Mouse (Mus musculus) right cerebral cortex, postnatal 25 days (tissue): ENCODE results near the gene Rbm8a.

Source experiments
- DNase-seq: peaks from one replicate; pipeline ENCODE4 v3.0.0; 2022

Rbm8a gene

DNA sequence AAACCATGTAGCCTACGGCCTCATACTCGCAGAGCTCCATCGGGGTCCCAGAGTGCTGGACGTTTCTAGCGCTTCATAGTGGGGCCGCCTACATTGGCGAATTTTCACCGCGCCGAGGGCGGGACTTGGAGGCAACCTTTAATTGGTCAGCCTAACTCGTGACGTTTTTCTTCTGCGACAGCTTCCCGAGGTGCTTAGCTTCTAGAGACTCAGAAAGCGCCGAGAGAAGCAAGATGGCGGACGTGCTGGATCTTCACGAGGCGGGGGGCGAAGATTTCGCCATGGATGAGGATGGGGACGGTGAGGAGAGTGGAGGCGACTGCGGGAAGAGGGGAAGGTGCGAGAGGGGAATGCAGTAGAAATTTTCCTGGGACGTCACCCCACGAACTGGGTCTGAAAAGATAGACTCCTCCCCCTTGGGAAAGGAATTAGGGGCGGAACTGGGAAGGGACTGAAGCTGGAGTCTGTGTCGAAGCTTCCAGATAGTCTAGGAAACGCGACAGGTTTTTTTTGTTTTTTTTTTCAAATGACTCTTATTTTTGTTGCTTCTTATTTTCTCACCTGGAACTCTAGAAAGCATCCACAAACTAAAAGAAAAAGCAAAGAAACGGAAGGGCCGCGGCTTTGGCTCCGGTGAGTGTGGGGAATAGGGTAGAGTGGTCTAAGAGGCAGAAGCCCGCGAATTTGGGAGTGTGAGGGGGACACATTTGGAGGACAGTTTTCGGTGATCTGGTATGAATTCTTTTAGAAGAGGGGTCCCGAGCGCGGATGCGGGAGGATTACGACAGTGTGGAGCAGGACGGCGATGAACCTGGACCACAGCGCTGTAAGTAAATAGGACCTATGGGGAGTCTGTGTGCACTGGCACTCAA lies at the start of gene Rbm8a:
Gene Rbm8a (plus strand): TSS at position 205 of the 872 bp plus-strand sequence.
- peak; percentile 95 for DNase-seq

DNA sequence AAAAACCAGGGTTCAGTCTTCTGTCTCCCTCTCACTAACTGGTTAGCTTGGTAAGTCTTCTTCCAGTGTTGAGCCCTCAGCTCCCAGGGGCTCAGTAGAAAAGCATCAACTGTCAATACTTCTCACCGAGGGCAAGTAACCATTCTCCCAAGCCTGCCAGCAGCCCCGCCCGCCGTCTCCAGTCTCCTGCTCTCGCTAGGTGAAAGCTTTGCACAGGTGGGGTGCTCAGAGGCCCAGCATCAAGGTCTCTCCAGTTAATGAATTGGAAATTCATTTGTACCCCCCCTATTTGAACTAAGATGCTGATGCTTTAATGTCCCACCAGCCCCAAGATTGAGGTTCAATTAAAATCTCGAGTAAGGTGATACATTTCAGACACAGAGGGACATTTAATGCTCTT lies 48.6 kb upstream of the Rbm8a start:
- no peak for DNase-seq

DNA sequence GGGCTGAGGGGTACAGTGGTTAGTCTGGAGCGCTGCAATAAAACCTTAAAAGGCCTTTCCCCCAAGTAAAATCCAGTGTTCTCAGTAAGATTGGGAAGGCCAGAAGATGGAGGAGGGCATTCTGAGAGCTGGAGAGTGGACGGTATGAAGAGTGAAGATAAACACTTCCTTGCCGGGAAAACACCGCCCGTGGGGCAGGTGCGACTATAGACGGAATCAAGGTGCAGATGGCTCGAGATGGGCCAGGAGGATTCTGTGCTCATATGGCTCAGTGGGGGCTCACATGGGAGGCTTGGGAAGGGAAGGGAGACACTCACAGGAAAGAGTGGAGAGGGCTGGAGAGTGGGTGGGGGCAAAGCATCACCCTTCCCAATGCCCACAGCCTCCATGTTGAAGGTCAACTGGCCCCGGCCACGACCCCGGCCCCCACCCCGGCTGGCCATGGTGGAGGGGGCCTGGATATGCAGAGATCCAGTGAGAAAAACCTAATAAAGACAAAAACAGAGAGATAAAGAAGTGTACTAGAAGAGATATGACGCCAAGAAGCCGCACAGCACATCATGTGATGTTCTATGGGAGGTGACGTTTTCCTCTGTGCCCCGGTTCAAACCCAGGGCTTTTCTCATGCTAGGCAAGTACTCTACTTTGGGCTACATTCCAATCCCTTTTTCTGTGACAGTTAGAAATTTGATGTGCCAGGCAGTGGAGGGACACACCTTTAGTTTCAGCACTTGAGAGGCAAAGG lies 47.8 kb upstream of the Rbm8a start:
- no peak for DNase-seq

DNA sequence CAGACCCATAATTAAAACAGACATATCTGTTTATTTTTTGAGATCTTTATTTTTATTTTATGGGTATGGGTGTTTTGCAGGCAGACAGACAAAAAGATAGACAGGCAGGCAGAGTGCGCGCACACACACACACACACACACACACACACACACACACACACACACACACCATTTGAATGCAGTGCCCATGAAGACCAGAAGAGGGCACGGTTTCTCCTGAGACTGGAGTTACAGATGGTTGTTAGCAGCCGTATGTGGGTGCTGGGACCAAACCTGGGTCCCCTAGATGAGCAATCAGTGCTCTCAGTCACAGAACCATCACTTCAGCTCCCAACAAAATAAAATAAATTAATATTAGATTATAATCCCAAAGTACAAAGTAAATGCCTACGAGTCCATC lies 46.3 kb upstream of the Rbm8a start:
- DNase-seq, result no peak

DNA sequence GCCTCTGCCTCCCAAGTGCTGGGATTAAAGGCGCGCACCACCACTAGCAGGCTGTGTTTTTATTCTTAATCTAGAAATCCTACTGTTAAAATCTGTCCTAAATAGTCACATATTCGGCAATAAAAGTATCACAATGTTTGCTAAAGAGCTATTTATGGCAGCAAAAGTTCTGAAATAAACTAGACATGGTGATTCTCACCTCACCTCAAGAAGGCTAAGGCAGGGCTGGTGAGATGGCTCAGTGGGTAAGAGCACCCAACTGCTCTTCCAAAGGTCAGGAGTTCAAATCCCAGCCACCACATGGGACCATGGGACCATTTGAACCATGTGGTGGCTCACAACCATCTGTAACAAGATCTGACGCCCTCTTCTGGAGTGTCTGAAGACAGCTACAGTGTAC lies 39.1 kb upstream of the Rbm8a start:
- no peak for DNase-seq

DNA sequence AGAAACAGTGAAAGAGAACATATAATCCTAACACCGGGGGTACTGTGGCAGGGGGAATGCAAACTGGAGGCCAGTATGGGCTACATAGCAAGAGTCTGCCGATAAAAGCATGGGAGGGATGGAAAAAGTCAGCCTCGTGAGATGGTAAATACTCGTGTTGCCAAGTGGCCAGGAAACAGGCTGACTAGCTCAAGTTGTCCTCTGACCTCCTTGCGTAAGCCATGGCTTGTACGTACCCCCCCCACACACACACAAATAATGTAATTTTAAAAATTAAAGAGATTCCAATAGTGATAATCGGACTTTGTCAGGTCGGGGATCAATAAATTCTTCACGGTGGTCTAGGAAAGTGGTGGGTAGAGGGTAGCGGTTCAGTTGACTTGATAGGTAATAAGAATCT lies 36.4 kb upstream of the Rbm8a start:
- DNase-seq, result no peak

DNA sequence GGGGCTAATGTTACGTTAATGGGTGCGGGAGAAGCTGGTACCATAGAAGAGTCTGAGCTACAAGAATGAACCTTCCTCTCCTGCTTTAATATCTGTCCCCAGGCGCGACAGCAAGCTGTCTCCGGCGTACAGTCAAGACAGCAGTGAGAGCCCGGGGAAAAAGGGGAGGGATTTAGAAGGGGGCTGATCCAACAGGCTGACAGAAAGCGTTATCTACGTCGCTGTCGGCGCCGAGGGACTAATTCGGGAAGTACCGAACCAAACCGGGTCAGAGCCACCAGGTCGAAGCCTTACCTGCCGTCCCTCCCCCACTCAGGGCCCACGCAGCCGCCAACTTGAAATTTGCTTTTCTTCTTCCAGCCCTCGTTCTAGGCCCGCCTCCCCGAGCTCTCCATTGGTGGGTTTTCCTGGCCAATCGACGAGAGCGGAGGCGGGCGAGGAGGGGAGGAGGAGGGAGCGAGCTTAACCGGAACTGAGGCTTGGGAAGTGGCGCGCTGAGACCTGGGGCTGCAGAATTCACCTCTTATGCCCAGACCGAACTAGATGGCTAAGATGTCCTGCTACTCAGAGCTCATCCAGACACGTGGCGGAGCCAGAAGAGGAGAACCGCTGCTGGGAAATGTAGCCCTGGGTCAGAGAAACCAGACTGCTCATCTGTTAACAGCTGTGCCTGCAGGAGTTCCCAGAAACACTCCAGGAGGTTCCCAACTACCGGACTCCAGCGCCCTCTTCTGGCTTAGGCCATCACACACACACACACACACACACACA lies 35.8 kb upstream of the Rbm8a start, which contains the start of gene Polr3gl:
Gene Polr3gl (minus strand): TSS at position 392 of the 771 bp plus-strand sequence.
- DNase-seq, result peak; percentile 96

DNA sequence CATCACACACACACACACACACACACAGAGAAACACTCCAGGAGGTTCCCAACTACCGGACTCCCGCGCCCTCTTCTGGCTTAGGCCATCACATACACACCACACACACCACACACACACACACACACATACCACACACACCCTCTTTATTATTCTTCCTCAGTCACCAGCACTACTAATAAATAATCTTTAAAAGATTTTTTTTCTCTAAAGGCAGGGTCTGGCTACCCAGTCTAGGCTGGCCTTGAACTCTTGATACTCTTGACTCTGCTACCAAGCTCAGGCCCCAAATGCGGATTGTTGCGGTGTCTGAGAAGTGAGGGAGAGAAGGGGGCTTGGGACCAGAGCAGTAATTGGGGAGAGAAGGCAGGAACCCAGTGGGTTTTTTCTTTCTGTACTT lies 34.9 kb upstream of the Rbm8a start:
- DNase-seq, result no peak

DNA sequence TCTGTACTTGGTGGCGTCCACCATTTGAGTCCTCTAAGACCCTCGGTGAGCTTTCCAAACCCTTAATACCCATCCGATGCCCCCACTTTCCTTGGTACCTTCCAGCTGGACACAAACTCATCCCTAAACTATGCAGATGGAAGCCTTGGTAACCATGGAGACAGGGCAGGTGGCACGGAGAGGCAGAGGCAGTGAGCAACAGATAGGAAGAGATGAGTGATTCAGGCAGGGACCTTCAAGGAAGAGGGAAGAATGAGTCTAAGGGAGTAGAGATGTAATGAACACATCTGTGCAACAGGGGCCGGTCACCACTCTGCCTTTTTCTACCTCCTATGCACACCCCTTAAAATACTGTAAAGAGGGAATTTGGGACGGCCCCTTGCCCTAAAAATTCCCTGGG lies 34.1 kb upstream of the Rbm8a start:
- DNase-seq, result peak; percentile 52

DNA sequence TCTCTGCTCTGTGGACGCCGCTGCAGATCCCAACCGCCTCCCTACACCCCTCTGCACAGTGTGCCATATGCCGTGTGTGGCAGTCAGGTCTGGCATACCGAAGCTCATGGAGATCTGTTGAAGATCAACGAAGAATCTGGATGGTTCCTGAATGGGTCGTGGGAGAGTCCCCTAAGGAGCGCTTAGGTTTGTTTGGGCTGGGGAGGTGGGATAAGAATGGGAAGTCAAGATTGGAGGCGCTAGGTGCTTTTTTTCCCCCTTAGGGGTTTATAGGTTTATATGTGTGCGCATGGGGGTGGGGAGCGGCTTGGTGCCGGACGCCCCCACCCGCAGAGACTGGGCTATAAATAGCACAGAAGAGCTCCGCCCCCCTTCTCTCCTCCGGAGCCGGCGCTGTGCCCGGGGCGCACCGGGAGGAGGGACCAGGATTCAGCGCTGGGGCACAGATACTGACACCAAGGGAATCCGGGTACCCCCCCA lies 33.5 kb upstream of the Rbm8a start, which contains the start of gene Ankrd34a:
Gene Ankrd34a (plus strand): TSS at position 409 of the 480 bp plus-strand sequence.
- DNase-seq, result peak; percentile 87

DNA sequence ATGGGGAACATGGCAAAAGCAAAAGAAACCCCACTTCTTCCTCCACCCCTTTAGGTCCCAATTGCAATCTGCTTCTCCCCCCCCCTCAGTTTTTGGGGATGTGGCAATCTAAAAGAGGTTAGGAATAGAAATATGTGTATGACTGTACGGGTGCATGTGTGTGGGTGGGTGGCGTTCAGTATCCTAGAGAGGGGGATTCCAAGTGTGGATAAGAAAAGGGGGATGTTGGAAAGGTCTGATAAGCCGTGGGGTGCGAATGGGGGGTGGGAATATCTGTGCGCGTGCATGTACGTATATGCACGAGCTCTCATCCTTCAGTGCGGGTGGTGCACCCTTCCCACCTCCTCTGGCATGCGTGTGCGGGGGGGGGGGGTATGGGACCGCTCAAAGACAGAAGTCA lies 32.9 kb upstream of the Rbm8a start:
- peak; percentile 36 for DNase-seq

DNA sequence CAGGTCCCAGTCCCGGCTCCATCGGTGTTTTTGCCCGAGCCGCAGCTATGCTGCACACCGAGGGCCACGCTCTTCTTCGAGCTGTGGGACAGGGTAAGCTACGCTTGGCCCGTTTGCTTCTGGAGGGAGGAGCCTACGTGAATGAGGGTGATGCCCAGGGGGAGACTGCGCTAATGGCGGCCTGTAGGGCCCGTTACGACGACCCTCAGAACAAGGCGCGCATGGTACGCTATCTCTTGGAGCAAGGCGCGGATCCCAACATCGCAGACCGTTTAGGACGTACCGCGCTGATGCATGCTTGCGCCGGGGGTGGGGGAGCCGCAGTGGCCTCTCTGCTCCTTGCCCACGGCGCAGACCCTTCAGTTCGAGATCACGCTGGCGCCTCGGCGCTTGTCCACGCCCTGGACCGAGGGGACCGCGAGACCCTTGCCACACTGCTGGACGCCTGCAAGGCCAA lies 32.3 kb upstream of the Rbm8a start:
- DNase-seq, result peak; percentile 55

DNA sequence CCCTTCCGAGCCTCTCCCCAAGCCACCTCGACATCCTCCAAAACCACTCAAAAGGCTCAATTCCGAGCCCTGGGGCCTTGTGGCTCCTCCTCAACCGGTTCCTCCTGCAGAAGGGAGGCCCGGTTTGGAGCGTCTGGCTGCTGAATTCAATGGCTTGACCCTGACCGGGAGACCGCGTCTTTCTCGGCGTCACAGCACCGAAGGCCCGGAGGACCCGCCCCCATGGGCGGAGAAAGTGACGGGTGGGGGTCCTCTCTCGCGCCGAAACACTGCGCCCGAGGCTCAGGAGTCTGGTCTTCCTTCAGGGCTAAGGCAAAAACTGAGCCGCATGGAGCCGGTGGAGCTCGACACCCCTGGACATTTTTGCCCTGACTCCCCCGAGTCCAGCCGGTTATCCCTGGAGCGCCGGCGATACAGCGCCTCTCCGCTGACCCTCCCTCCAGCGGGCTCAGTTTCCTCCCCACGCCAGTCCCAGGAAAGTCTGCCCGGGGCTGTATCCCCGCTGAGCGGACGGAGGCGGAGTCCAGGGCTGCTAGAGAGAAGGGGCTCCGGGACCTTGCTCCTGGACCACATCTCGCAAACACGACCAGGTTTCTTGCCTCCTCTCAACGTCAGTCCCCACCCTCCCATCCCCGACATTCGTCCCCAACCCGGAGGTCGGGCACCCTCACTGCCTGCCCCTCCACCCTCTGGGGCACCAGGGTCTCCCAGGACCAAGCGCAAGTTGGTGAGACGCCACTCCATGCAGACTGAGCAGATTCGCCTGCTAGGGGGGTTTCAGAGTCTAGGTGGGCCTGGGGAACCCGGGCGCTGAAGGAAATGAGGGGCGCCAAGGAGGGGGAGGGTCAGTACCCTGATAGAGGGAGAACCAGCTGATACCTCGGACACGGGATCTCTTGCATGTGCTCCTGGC lies 31.3 kb upstream of the Rbm8a start:
- DNase-seq, result peak; percentile 67

DNA sequence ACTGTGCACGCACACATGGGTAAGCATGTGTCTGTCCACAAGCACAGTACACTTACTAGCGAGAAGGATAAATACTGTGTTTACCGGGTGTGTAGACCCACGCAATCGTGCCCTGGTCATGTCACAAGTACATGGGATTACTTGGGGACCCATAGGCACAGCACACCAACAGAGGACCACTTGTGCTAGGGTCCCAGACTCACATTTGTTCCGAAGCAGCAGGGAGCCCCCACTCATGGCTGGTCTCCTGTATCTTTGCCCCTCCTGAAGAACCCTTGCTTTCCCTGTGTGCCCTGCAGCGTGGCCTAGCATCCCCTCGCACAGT lies 30.7 kb upstream of the Rbm8a start:
- no peak for DNase-seq

DNA sequence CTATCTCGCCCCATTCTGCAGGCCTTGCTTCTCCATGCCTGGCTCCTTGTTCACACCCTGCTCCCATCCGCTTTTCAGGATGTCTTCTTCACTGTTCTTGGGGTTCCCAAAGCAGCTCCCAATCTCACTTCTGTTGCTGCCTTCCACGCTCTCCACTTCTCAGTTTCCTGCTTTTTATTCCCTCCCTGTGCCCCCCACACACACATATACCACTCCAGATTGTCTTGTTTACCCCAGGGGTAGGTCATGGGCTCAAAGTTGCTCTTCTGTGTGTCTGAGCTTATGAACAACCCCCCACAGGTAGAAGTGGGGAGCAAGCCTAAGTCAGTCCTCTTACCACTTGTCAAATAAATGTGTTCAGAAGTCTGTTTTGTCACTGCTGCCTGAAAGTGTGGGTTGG lies 30.3 kb upstream of the Rbm8a start:
- DNase-seq, result no peak

DNA sequence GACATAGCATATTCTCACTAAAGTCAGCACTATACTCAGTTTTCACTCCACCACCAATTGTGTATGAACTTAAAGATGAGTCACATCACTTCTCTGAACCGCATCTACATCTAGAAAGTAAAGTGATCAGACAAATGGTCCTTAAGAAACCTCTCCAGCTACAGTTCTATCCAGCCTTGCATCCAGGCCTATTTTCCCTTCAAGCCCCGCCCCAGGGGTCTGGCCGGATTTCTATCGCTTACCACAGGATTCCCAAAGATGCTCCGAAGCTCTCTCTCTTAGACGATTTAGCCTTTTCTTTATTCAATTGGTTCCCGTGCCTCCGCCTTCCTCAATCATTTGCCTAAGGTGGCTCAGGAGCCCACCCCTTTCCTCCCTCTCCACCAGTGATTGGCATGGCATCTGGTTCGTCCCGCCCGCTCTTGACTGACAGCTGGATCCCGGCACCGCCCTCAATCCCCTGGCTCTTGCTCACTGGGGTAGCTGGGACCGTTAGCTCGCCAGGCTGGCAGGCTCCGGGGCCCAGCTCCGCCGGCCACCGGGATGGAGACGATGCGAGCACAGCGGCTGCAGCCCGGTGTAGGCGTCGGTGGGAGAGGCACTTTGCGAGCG lies 29.0 kb upstream of the Rbm8a start, which contains the start of gene Lix1l:
Gene Lix1l (plus strand): TSS at position 511 of the 612 bp plus-strand sequence.
- DNase-seq, result peak; percentile 93

DNA sequence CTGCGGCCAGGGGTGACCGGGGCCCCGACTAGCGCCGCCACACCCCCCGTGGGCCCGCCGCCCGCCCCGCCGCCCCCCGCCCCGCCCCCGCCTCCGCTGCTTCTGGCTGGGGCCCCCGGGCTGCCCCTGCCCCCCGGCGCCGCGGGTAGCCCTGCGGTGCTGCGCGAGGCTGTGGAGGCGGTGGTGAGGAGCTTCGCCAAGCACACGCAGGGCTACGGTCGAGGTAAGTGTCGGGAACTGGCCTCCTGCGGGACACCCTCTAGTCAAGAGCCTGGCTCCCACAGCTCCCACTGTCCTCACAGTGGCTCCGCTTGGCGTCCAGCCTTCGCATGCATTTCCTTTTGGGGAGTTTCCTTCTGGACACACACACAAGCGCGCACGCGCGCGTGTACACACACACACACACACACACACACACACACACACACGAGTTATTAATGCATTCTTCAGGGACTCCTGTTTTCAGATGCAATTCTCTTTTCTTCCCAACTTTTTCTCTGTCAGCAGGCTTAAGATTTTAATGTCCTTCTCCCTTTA lies 28.4 kb upstream of the Rbm8a start:
- peak; percentile 67 for DNase-seq

DNA sequence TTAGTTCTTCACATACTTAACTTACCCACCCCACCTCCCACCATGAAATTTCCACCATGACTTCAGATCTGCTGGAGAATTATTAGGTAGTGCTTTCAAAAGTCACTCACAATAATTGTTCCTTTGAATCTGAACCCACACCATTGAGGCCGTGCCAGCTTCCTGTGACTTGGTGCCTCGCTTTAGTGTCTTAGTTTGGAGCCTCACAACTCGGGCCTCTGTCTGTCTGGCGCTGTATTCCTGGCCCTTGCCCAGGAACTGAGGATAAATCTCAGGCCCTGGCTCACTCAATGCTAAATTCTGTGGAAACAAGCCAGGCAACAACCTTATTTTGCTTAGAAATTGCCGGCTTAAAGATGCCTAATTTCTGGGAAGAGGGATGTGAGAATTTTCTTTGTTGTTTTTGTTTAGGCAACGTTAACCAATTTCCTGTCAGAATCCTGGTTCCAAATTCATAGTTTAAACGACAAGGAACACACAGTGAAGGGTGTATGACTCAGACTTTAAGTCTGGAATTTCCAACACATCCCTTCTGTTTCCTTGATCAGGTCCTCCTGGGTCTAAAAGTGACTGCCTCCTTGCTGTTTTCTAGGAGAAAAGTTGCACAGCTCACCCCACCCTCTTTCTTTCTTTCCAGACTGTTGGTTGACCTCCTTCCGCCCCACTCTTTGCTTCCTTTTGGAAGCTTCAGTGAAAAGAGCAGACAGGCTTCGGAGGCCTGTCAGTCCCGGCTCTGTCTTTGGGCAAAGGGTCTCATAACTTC lies 27.6 kb upstream of the Rbm8a start:
- peak; percentile 31 for DNase-seq

DNA sequence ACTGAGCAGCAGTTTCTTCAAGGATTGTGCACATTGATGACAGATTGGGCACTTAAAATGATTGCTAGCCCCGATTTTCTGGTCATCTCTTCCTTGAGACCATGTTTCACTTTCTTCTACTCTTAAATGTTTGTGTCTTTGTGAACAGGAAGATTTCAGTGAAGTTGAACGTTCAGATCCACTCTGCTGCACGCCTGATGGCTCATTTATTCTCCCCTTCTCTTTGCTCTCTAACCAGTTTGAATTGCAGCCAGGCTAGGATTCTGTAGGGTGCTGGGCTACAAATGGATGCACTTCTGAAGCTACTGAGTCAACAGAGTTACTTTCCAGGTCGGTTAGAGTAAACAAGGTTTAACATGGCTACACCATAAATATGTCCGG lies 27.0 kb upstream of the Rbm8a start:
- no peak for DNase-seq

DNA sequence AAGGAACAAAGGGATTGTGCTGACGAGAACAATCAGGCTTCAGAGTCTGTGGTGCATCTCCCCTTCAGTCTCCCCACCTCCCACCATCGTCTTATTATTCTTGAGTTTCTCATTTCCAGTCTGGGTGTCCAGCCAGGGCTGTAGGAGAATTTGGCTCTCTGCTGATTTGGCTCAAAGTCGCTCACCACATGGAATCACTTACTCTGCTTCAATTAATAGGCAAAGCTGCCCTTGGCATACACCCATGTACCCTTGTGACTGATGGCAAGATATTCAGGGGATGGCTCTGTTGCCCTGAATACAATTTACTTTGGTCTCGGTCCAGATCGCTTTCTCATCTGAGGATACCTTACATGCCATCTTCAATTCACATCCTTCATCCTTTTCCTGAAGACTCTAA lies 26.4 kb upstream of the Rbm8a start:
- DNase-seq, result no peak
